16 mouse cellular contexts compared by ENCODE assay signal in the genomic region with DNA sequence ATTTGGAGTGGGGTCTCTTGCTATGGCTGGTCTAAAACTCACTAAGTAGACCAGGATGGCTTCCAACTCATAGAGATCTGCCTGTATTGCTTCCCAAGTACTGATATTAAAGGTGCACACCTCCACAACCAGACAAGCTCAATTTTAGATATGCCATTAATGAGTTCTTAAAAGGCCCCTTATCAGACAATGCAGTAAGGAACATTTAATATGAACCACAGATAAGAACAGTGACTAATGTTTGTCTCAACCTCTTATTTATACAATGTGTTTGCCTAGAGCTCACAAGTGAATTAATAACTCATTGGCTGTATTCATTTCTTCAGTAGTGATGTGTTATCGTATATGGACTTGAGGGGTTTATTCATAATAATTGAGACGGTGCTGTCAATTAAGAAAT.
"Had no signal": no experiment of that assay in that cellular context is flagged by ENCODE, and none has a peak within 500 bp of the region (broad histone marks: within the 10 kb centered on the region; RNA-seq: fewer than 3 reads in every experiment).

No protein-coding gene starts in this region.

- H3K9ac ChIP-seq: liver, embryonic 13.5 days; liver, embryonic 15.5 days; liver, postnatal 0 days; lung, embryonic 15.5 days; midbrain, embryonic 13.5 days; midbrain, embryonic 15.5 days; neural tube, embryonic 12.5 days had no signal

- H3K27ac ChIP-seq: liver, embryonic 13.5 days; liver, embryonic 15.5 days; lung, embryonic 15.5 days; macrophage; midbrain, embryonic 13.5 days; midbrain, embryonic 15.5 days; neural tube, embryonic 12.5 days had no signal

- ATAC-seq: liver, postnatal 0 days; midbrain, embryonic 13.5 days; midbrain, embryonic 15.5 days had no signal

- DNase-seq: liver, embryonic 13.5 days; liver, postnatal 0 days; lung, adult 2 months; lung, postnatal 14 days; lung, postnatal 36 days; right cerebral cortex, postnatal 14 days; thymus, adult 2 months; thymus, postnatal 25 days; thymus, postnatal 4 days had no signal

- H3K9me3 ChIP-seq: liver, embryonic 13.5 days; liver, embryonic 15.5 days; lung, embryonic 15.5 days; midbrain, embryonic 13.5 days; midbrain, embryonic 15.5 days; neural tube, embryonic 12.5 days had no signal

- H3K4me1 ChIP-seq: liver, embryonic 13.5 days; liver, embryonic 15.5 days; midbrain, embryonic 13.5 days; midbrain, embryonic 15.5 days; neural tube, embryonic 12.5 days had no signal

- H3K27me3 ChIP-seq: liver, embryonic 13.5 days; liver, embryonic 15.5 days; lung, embryonic 15.5 days; midbrain, embryonic 13.5 days; midbrain, embryonic 15.5 days; neural tube, embryonic 12.5 days had no signal

- H3K4me3 ChIP-seq: liver, embryonic 13.5 days; liver, embryonic 15.5 days; lung, embryonic 15.5 days; midbrain, embryonic 13.5 days; midbrain, embryonic 15.5 days; neural tube, embryonic 12.5 days had no signal

- H3K36me3 ChIP-seq: liver, embryonic 13.5 days; liver, embryonic 15.5 days; lung, embryonic 15.5 days; midbrain, embryonic 13.5 days; midbrain, embryonic 15.5 days; neural tube, embryonic 12.5 days had no signal

- H3K4me2 ChIP-seq: liver, embryonic 13.5 days; liver, embryonic 15.5 days; lung, embryonic 15.5 days; midbrain, embryonic 11.5 days; midbrain, embryonic 13.5 days; midbrain, embryonic 15.5 days; neural tube, embryonic 12.5 days had no signal
